Mouse (Mus musculus) megakaryocyte progenitor cell, adult 5-6 weeks (primary cell): ENCODE data around the gene Olfr77. TPM values are rescaled to one million over a fixed set of nuclear protein-coding genes. Genes with fewer than 3 reads are reported as not detected.

Experiments
- ATAC-seq: replicated peaks from 2 replicates; pipeline ENCODE4 v1.8.0; 2016; ENCODE audit warnings: mild to moderate bottlenecking, moderate TSS enrichment, inconsistent platforms; ENCODE audit not compliant: poor library complexity
- total RNA-seq, 2 experiments: library from RNA; stranded (forward) in 1 of 2; stranded (reverse) in 1 of 2; fragments of 157-497, 149-512 nt in 1 of 2; fragments of 200-1000 nt in 1 of 2; gene quantifications; 2 replicates each; pipeline versions ENCODE4 v1.2.3 to v1.2.4; 2015 to 2017

Gene Olfr77
- total RNA-seq (2015): 0.02 TPM in 1 of 2 replicates, not detected in the other
- 0.21 and 0.37 TPM in 2 replicates for total RNA-seq (2017)

GRCm38 (mm10) chr9:19916565-19916964, at the start of gene Olfr77:
Gene Olfr77 (plus strand): TSS chr9:19916865.
- ATAC-seq: no peak

GRCm38 (mm10) chr9:19887904-19888303, 28.8 kb upstream of the Olfr77 start, which contains the start of gene Olfr862:
Gene Olfr862 (minus strand): TSS chr9:19888004.
- no peak for ATAC-seq

- no peak for ATAC-seq
These were observed 5.5 kb upstream of the Olfr77 start for GRCm38 (mm10) chr9:19911170-19911569.

Other genes with a start within 250 kb of the Olfr77 start
- not detected in 2 replicates for gene Olfr857, start 207.4 kb upstream of the Olfr77 start, total RNA-seq (2015)
- gene Olfr857, start 207.4 kb upstream of the Olfr77 start, total RNA-seq (2017): not detected in 2 replicates
- gene Olfr58, start 136.6 kb upstream of the Olfr77 start, total RNA-seq (2015): not detected in 2 replicates
- gene Olfr58, start 136.6 kb upstream of the Olfr77 start, total RNA-seq (2017): not detected in 2 replicates
- gene Olfr859, start 112.0 kb upstream of the Olfr77 start, total RNA-seq (2015): not detected in 2 replicates
- gene Olfr859, start 112.0 kb upstream of the Olfr77 start, total RNA-seq (2017): not detected in 2 replicates
- gene Olfr860, start 67.1 kb upstream of the Olfr77 start, total RNA-seq (2015): not detected in 2 replicates
- gene Olfr860, start 67.1 kb upstream of the Olfr77 start, total RNA-seq (2017): not detected in 2 replicates
- gene Olfr862, start 28.9 kb upstream of the Olfr77 start, total RNA-seq (2015): not detected in 2 replicates
- gene Olfr862, start 28.9 kb upstream of the Olfr77 start, total RNA-seq (2017): not detected in 2 replicates
- not detected in 2 replicates for gene Olfr866, start 111.2 kb downstream of the Olfr77 start, total RNA-seq (2015)
- gene Olfr866, start 111.2 kb downstream of the Olfr77 start, total RNA-seq (2017): not detected in 2 replicates
- not detected in 2 replicates for gene Olfr867, start 140.7 kb downstream of the Olfr77 start, total RNA-seq (2015)
- gene Olfr867, start 140.7 kb downstream of the Olfr77 start, total RNA-seq (2017): not detected in 2 replicates
- gene Olfr868, start 181.8 kb downstream of the Olfr77 start, total RNA-seq (2015): not detected in 2 replicates
- gene Olfr868, start 181.8 kb downstream of the Olfr77 start, total RNA-seq (2017): not detected in 2 replicates
- gene Olfr869, start 212.1 kb downstream of the Olfr77 start, total RNA-seq (2015): not detected in 2 replicates
- gene Olfr869, start 212.1 kb downstream of the Olfr77 start, total RNA-seq (2017): not detected in 2 replicates